Mouse (Mus musculus): Measurements from ENCODE around the gene Hoxd13. TPM values are rescaled to one million over a fixed set of nuclear protein-coding genes. Genes with fewer than 3 reads are reported as not detected.
A peak's percentile ranks its signal among the peaks of the same experiment; 100 is the strongest.

Gene Hoxd13
- total RNA-seq, 2 experiments from 2014 or later: not detected

DNA sequence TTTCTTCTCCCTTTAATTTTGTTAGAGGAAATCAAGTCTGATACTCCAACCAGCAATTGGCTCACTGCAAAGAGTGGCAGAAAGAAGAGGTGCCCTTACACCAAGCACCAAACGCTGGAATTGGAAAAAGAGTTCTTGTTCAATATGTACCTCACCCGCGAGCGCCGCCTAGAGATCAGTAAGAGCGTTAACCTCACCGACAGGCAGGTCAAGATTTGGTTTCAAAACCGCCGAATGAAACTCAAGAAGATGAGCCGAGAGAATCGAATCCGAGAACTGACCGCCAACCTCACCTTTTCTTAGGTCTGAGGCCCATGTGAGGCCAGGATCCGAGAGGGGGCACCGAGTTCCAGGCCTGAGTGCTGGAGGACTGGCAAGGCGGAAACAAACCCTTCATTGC is 26.0 kb downstream of the Hoxd13 start:
- DNase-seq: no peak

- DNase-seq: no peak
Observed at GRCm38 (mm10) chr2:74695383-74695782, 27.3 kb downstream of the Hoxd13 start.

DNA sequence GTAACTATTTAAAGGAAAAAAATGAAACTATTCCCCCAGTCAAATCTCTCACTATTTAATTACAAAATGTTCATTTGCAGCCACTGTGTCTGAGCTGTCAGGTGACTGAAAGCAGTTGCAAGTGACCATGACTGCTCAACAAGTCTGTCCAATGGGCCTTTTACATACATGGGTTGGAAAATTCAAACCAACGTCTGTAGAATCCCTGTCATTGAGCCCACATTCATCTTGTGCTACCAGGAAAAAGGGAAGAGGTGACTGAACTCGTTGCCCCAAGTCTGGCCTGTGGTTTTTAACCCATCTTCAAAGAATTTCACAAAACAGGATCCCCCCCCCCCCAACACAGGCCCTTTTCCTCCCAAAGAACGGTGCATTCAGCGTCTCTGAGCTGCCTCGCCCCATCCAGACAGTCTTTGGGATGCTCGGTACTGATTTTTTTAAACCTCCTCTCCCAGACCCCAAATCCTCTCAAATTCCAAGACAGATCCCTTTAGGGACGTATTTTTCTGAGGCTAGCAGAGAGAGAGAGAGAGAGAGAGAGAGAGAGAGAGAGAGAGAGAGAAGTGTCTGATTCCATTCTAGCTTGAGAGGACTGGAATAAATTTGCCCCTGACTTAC is 27.8 kb downstream of the Hoxd13 start:
- no peak for DNase-seq

DNA sequence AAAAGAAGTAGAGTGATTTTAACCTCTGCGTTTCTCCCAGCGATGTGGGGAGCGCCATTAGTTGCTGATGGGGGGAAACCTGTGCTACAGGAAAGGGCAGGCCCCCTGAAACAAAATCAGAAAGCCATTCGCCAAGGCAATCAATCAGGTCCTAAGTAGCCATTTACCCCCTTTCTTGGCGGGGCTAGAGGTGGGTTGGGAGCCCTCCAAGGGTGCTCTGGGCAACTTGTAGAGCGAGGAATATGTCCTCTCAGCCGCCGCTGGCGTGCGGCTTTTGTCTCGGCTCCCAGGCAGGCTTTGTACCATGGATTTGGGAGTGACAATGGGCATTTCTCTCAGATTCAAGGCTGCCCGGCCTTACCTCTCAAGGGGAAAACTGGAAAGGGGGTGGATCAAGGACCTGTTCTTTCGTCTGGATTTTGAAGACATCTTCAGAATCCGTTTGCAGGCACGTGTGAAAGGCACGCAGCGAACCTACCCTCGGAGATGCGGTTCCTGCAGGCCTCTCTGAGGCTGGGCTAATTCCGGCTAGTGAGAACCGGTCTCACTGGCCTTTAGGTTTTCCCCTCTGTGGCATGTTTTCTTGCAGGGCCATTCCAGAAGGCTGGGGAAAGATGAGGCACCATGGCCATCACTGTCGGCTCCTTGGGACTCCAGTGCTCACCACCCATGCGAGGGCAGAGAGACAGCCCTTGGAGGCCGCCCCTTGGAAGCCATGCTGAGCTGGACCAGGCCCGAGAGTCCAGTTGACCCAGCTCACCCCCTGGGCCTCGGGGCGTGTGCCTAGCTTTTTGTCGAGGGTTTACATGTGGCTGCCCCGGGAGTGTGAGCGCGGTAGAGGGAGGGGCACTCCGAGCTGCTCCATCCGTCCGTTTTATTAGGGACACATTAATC is 28.6 kb downstream of the Hoxd13 start:
- no peak for DNase-seq

DNA sequence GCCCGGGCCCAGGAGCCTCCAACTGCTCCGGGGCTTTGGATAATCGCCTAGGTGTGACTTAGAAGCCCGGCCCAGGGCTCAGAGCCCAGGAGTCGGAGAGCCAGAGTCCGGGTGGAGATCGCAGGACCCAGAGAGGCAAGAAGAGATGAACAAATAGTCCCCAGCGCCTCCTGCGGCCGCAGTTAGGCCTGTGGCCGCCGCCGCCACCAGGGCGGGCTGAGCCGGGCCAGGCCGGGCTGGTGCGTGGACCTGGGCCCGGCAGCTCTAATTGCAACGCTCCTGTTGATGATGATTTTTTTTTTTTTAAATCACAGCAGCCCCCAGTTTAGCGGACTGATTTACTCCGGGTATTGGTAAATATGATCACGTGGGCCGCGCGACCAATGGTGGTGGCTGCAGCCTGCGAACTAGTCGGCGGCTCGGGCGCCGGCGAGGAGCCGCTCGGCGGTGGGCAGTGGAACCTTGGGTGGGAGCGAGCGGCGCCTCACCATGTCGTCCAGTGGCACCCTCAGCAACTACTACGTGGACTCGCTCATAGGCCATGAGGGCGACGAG is 29.5 kb downstream of the Hoxd13 start, which contains the start of gene Hoxd9:
TSS of gene Hoxd9 (plus strand) at position 161 of the 555 bp plus-strand sequence.
- DNase-seq: peak; percentile 78

DNA sequence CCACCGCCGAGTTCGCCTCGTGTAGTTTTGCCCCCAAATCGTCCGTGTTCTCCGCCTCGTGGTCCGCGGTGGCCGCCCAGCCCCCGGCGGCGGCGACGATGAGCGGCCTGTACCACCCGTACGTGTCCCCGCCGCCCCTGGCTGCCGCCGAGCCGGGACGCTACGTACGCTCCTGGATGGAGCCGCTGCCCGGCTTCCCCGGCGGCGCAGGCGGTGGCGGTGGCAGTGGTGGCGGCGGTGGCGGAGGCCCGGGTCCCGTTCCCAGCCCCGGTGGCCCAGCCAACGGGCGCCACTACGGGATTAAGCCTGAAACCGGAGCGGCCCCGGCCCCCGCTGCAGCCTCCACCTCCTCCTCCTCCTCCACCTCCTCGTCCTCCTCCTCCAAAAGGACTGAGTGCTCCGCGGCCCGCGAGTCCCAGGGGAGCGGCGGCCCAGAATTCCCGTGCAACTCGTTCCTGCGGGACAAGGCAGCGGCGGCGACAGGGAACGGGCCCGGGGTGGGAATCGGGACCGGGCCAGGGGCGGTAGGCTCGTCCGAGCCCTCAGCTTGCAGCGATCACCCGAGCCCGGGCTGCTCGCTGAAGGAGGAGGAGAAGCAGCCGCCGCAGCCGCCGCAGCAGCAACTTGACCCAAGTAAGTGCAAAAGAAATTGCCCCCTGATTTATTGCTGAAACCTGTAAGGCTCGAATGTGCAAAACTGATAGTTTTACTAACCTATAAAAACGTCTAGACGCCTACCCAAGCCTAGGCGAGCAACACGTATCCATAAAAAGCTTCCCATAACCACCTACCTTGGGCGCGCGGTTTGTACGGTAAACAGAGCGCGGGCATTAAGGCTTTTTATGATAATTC is 30.3 kb downstream of the Hoxd13 start:
- DNase-seq: peak; percentile 49

- no peak for DNase-seq
Observed at GRCm38 (mm10) chr2:74699053-74699430, 30.9 kb downstream of the Hoxd13 start.

DNA sequence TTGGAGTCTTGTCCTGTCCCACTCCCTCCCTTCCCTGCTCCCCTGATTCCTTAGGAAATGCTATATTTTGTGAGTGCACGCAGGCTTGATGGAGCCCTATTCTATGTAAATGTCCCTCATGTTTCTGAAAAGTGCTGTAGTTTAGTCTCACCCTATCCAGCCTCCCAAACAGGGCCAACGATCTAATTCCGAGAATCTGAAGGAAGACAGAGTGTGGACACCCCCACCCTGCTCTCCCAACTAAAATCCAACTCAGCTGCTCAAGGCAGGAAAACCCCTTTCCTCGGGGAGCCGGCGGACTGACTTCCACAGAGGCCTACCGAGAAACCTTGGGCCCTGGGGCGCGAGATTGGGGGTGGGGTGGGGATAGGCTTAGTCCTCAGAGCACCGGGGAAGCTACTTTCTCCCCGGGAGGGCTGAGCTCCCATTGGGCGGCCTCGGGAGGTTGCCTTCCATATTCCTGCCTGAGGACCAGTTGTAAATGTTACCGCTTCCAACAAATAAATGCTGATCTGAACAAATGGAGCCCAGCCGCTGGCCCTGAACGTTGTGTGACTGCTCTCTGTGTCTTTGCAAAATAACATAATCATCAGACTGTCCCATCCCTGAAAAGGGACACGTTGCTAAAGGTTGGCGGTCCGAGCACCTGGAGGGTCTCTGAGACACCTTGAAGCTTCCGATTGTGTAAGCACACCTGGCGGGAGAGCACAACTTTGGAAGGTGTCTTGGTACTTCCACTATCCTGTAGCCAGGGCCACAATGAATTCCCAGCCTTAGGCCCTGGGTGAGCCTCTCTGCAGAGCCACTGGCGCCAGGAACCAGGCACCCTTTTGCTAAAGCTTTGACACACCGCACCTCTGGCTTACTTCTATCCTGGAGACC is 31.8 kb downstream of the Hoxd13 start:
- DNase-seq: no peak

DNA sequence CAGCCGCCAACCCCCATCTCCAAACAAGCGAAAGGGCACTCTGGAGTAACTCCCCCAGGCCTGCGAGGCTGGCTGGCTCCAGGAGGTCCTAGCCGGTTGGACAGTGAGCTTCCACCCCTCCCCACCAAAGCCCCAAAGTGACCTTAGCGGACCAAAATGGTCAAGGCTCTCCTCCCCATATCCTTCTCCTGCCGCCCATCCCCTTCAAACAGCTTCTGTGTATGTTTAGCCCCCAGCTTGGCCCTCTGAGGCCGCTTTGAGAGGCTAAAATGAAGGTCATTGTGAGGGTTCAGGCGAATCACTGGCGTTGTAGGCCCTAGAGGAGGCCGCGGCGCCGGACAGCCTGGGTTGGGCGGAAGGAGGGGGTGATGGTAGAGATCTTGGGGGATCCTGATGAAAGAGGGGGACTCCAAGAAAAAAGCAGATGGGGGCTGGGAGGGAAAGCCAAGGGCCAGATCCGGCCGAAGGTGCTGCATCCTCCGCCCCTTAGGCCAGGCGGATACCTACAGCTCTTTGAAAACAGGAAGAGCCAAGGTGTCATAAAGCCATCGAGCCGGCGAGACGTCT is 32.5 kb downstream of the Hoxd13 start:
- DNase-seq: no peak

GRCm38 (mm10) chr2:74701949-74702819 is 34.1 kb downstream of the Hoxd13 start:
- DNase-seq: peak; percentile 90

- no peak for DNase-seq
Observed at GRCm38 (mm10) chr2:74702820-74703219, 34.7 kb downstream of the Hoxd13 start.

GRCm38 (mm10) chr2:74703317-74703716 is 35.2 kb downstream of the Hoxd13 start:
- DNase-seq: no peak

DNA sequence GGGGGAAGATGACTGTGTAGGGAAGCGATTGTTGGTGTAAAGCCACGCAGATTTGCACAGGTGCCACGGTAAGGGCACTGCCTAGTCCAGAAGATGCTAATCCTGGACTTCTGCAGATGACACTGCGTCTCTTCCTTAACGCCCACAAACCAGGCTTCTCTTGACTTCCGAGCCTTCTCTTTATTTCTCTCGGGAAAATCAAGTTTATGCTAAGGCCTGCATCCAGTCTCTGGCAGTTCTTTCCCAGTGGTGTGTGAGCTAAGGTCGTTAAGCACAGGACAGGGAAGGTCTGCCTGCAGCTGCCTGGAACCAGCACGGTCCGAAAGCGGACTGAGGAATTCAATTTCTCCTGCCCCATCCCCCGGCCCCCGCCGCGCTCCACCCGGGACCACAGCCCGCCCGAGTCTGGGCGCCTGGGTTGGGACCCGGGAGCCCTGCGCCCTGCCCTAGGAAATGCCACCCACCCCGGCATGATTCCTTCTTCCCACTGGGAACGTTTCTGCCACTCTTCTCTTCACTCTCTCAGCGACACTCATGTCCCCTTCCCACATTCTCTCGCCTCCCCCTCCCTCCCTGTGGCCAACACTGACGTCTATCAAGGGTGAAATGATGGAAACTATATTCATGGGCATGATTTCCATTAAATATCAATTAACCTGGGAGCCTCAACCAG is 35.7 kb downstream of the Hoxd13 start:
- peak; percentile 23 for DNase-seq

DNA sequence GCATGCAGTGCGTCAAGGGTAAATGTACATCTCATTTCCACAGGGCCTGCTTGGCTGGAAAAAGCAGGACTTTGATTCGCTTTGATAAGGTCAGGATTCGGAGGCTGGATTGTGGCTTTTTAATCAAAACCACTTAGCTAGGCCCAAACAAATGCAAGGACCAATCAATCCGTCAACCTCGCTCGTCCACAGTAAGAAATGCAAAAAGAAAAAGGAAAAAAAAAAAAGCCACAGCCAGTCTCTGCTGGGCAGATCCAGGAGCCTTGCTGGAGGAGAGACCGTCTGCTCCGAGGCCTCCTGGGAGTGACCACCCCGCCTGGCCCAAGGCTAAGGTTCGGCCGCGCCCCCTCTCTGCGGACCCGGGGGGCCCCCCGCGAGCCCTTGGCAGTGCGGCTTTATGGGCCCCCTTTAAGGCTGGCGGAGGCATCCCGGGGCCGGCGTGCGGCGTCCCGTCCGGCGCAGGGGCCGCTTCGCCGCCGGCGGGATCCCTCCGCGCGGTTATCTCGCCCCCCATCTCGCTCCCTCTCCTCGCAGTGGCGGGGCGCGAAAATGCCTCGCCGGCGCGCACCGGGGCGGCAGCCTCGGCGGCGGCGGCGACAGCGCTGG is 36.4 kb downstream of the Hoxd13 start, which contains the start of gene Hoxd8:
TSS of gene Hoxd8 (plus strand) at position 223 of the 606 bp plus-strand sequence.
- DNase-seq: peak; percentile 88

- peak; percentile 68 for DNase-seq
Observed at GRCm38 (mm10) chr2:74704999-74705466, 36.9 kb downstream of the Hoxd13 start.

GRCm38 (mm10) chr2:74705467-74706089 is 37.5 kb downstream of the Hoxd13 start:
- DNase-seq: peak; percentile 78

DNA sequence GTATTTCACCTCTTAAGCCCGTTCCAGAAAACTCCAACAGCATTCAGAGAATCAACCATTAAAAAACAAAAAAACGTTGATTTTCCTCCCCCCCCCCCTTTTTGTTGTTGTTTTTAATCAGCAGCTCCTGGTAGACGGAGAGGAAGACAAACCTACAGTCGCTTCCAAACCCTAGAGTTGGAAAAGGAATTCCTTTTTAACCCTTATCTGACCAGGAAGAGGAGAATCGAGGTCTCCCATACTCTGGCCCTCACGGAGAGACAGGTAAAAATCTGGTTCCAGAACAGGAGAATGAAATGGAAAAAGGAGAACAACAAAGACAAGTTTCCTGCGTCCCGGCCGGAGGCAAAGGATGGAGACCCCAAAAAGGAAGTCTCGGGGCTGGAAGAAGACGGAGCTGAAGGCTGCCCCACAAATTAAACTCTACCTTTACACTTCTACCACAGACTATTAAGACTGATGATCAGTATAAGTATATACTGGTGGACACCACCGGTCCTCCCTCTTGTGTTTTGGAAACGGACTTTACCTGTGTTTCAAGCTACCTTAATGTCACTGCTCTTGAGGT is 38.4 kb downstream of the Hoxd13 start:
- no peak for DNase-seq

DNA sequence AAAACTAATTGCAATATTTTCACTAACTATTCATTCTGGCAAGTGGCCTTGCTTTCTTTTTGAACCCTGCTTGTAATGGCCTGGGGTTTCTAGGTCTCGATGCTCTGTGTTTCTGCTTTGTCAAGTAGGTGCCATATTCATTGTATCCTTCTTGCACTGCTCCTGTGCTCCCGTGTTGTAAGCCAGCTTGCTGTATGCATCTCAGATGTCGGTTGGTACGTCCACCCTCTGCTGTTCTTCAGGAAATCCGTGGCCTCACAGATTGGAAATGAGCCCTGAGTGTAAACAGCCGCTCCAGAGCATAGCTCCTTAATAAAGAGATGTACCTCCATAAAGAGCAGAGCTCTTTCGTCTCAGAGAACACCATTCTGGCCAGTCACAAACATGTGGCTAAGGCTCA is 39.5 kb downstream of the Hoxd13 start:
- peak; percentile 3 for DNase-seq

Data from adrenal gland, postnatal 10 days (tissue).